Mouse (Mus musculus): Measurements from ENCODE around the gene Isca2. TPM values are rescaled to one million over a fixed set of nuclear protein-coding genes. Genes with fewer than 3 reads are reported as not detected.

The Isca2 gene
- total and polyA plus RNA-seq, 3 experiments: 70.6 to 71.1 TPM; not detected in 1

- TF ChIP-seq TBP (IDR thresholded peaks at IDR 0.05; ENCODE audit: low read depth, low read length) (peak; percentile 91), E2F4 (IDR thresholded peaks at IDR 0.05; ENCODE audit: borderline replicate concordance, low read depth, low read length) (no peak), TCF12 (IDR thresholded peaks at IDR 0.05; ENCODE audit: low read depth, low read length) (peak; percentile 63), BHLHE40 (IDR thresholded peaks at IDR 0.05; ENCODE audit: borderline replicate concordance, low read depth, low read length) (no peak)
Measured at GRCm38 (mm10) chr12:84772726-84773441, at the start of gene Isca2, which contains the start of gene Npc2 (continued).

GRCm38 (mm10) chr12:84726391-84726790, 46.7 kb upstream of the Isca2 start:
- Histone ChIP-seq H3K27ac (ENCODE audit: control insufficient read depth, low read depth, low read length) (no peak overlapping the region), H3K9ac (ENCODE audit: control insufficient read depth, low read depth, low read length, poor library complexity, severe bottlenecking) (no peak overlapping the region)

GRCm38 (mm10) chr12:84726986-84727385, 46.1 kb upstream of the Isca2 start:
- no peak for DNase-seq (ENCODE audit: low read depth, low spot score)
- Histone ChIP-seq H3K9me3 (replicated peaks; ENCODE audit: insufficient read depth, low read length) (no peaks in the 10 kb centered on the region), H3K27ac (ENCODE audit: control insufficient read depth, low read depth, low read length) (no peak overlapping the region), H3K36me3 (ENCODE audit: control insufficient read depth in 1 of 2, insufficient read depth in 2 of 2, low read length in 2 of 2) (no peaks in the 10 kb centered on the region), H3K9ac (ENCODE audit: control insufficient read depth, low read depth, low read length, poor library complexity, severe bottlenecking) (no peak overlapping the region), H3K4me1 (ENCODE audit: control insufficient read depth in 1 of 2, insufficient read depth in 2 of 2, low read length in 2 of 2) (no peaks in the 10 kb centered on the region), H3K79me2 (ENCODE audit: control insufficient read depth, insufficient read depth, low read length, poor library complexity) (no peaks in the 10 kb centered on the region), H3K27me3 (ENCODE audit: control insufficient read depth in 1 of 2, insufficient read depth in 2 of 2, low read length in 2 of 2) (peaks cover 0 to 1% of the 10 kb centered on the region in 2 experiments; a peak in 1 of 4 replicates), H3K4me3 (ENCODE audit: control insufficient read depth in 1 of 2, insufficient read depth in 1 of 2, low read depth in 2 of 2, low read length in 2 of 2) (no peak overlapping the region)
- no peak for TF ChIP-seq ZMIZ1 (IDR thresholded peaks at IDR 0.05; ENCODE audit: low read depth, low read length)
- no peak for TF ChIP-seq BHLHE40 (IDR thresholded peaks at IDR 0.05; ENCODE audit: borderline replicate concordance, low read depth, low read length)
- TF ChIP-seq CHD1 (IDR thresholded peaks at IDR 0.05; ENCODE audit: low read depth, low read length): no peak
- TF ChIP-seq JUND (IDR thresholded peaks at IDR 0.05; ENCODE audit: low read depth, low read length): no peak
- TF ChIP-seq NELFE (IDR thresholded peaks at IDR 0.05; ENCODE audit: low read depth, low read length): no peak
- no peak for TF ChIP-seq POLR2A (IDR thresholded peaks at IDR 0.05; ENCODE audit: control insufficient read depth in 1 of 2, insufficient read depth in 1 of 2, low read depth in 1 of 2, low read length in 2 of 2, poor library complexity in 1 of 2)
- no peak for TF ChIP-seq ELF1 (IDR thresholded peaks at IDR 0.05; ENCODE audit: low read depth, low read length)
- no peak for TF ChIP-seq POLR2AphosphoS5 (IDR thresholded peaks at IDR 0.05; ENCODE audit: borderline replicate concordance, low read depth, low read length)

More at GRCm38 (mm10) chr12:84726391-84726790, 46.7 kb upstream of the Isca2 start:
- Histone ChIP-seq H3K4me1 (ENCODE audit: control insufficient read depth in 1 of 2, insufficient read depth in 2 of 2, low read length in 2 of 2) (no peaks in the 10 kb centered on the region), H3K9me3 (replicated peaks; ENCODE audit: insufficient read depth, low read length) (no peaks in the 10 kb centered on the region), H3K79me2 (ENCODE audit: control insufficient read depth, insufficient read depth, low read length, poor library complexity) (no peaks in the 10 kb centered on the region), H3K4me3 (ENCODE audit: control insufficient read depth in 1 of 2, insufficient read depth in 1 of 2, low read depth in 2 of 2, low read length in 2 of 2) (no peak overlapping the region), H3K36me3 (ENCODE audit: control insufficient read depth in 1 of 2, insufficient read depth in 2 of 2, low read length in 2 of 2) (no peaks in the 10 kb centered on the region), H3K27me3 (ENCODE audit: control insufficient read depth in 1 of 2, insufficient read depth in 2 of 2, low read length in 2 of 2) (0 out of 4 replicates have a peak, but pooled peaks cover 0 to 1% of the 10 kb centered on the region in 2 experiments)
- TF ChIP-seq HCFC1 (IDR thresholded peaks at IDR 0.05; ENCODE audit: low read depth, low read length): no peak
- no peak for TF ChIP-seq ZKSCAN1 (IDR thresholded peaks at IDR 0.05; ENCODE audit: low read depth, low read length)
- TF ChIP-seq JUND (IDR thresholded peaks at IDR 0.05; ENCODE audit: low read depth, low read length): no peak
- TF ChIP-seq MEF2A (IDR thresholded peaks at IDR 0.05; ENCODE audit: extremely low read depth, insufficient replicate concordance, low read depth, low read length, poor library complexity, severe bottlenecking): no peak
- no peak for TF ChIP-seq BHLHE40 (IDR thresholded peaks at IDR 0.05; ENCODE audit: borderline replicate concordance, low read depth, low read length)
- TF ChIP-seq CHD2 (IDR thresholded peaks at IDR 0.05; ENCODE audit: low read length): no peak
- TF ChIP-seq CTCF (IDR thresholded peaks at IDR 0.05 in 2 of 3, conservative IDR thresholded peaks at IDR 0.05 in 1 of 3; ENCODE audit: control insufficient read depth in 1 of 3, insufficient read depth in 1 of 3, low read depth in 2 of 3, low read length in 3 of 3, poor library complexity in 1 of 3, severe bottlenecking in 1 of 3): no peak
- TF ChIP-seq UBTF (IDR thresholded peaks at IDR 0.05; ENCODE audit: borderline replicate concordance, insufficient read depth, low read depth, low read length): no peak
- no peak for TF ChIP-seq MAZ (IDR thresholded peaks at IDR 0.05; ENCODE audit: low read depth, low read length)
- no peak for TF ChIP-seq ZMIZ1 (IDR thresholded peaks at IDR 0.05; ENCODE audit: low read depth, low read length)
- TF ChIP-seq MAX (IDR thresholded peaks at IDR 0.05; ENCODE audit: low read length): no peak
- TF ChIP-seq SMC3 (IDR thresholded peaks at IDR 0.05; ENCODE audit: low read depth, low read length): no peak
- TF ChIP-seq ZC3H11A (IDR thresholded peaks at IDR 0.05; ENCODE audit: low read depth, low read length): no peak
- TF ChIP-seq POLR2A (IDR thresholded peaks at IDR 0.05; ENCODE audit: control insufficient read depth in 1 of 2, insufficient read depth in 1 of 2, low read depth in 1 of 2, low read length in 2 of 2, poor library complexity in 1 of 2): no peak
- no peak for DNase-seq (ENCODE audit: low read depth, low spot score)

All from MEL (cell line).